Mouse (Mus musculus): ENCODE data around the gene Svs5.
"Not testable (repeated sequence)": the region's sequence is repeated elsewhere in the genome, so short reads cannot be mapped to it uniquely, and the experiment has no call there.

DNA sequence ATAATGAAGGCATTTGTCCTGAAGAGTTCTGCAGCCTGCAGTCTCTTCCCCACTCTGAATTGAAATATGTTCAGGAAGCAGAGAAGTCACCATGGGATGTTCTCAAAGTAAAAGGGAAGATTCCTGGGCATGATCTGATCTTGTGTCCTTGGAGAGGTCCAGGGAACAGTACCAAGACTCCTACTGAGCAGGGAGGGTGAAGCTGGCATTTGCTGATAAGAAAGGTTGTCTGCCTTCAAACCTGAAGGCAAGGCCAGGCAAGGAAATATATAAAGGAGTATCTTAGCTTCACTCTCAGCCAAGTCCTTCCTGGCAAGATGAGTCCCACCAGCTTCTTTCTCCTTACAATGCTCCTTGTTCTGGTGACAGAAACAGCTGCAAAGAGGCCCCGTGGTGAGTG is 16.1 kb upstream of the Svs5 start, which contains the start of gene Svs6:
- TF ChIP-seq CTCF (IDR thresholded peaks at IDR 0.05); POLR2A (IDR thresholded peaks at IDR 0.05; ENCODE audit: insufficient read depth, low read depth, low read length): not testable (repeated sequence)
